Mouse (Mus musculus): ENCODE results near the gene Ovol3. TPM values are rescaled to one million over a fixed set of nuclear protein-coding genes. Genes with fewer than 3 reads are reported as not detected.
"Not testable (repeated sequence)": the region's sequence is repeated elsewhere in the genome, so short reads cannot be mapped to it uniquely, and the experiment has no call there.

Ovol3 gene
- total RNA-seq (2017): not detected in 2 replicates

- no peak for ATAC-seq (replicated peaks in 1 of 2; ENCODE audit: insufficient read depth in 1 of 2, low FRiP score in 2 of 2, low TSS enrichment in 1 of 2, low read depth in 1 of 2, poor library complexity in 2 of 2, severe bottlenecking in 2 of 2)
These were observed at the start of gene Ovol3 for GRCm38 (mm10) chr7:30235625-30236024. Gene Ovol3, minus strand, starts transcription at chr7:30235725.

GRCm38 (mm10) chr7:30282740-30283139, 47.2 kb upstream of the Ovol3 start:
- ATAC-seq (replicated peaks in 1 of 2; ENCODE audit: insufficient read depth in 1 of 2, low FRiP score in 2 of 2, low TSS enrichment in 1 of 2, low read depth in 1 of 2, poor library complexity in 2 of 2, severe bottlenecking in 2 of 2): no peak

GRCm38 (mm10) chr7:30281522-30281921, 46.0 kb upstream of the Ovol3 start:
- no peak for ATAC-seq (replicated peaks in 1 of 2; ENCODE audit: insufficient read depth in 1 of 2, low FRiP score in 2 of 2, low TSS enrichment in 1 of 2, low read depth in 1 of 2, poor library complexity in 2 of 2, severe bottlenecking in 2 of 2)

GRCm38 (mm10) chr7:30280670-30281138, 45.2 kb upstream of the Ovol3 start:
- peak; percentile 51 to 63 for ATAC-seq (replicated peaks in 1 of 2; ENCODE audit: insufficient read depth in 1 of 2, low FRiP score in 2 of 2, low TSS enrichment in 1 of 2, low read depth in 1 of 2, poor library complexity in 2 of 2, severe bottlenecking in 2 of 2)

- peak; percentile 94 to 97 for ATAC-seq (replicated peaks in 1 of 2; ENCODE audit: insufficient read depth in 1 of 2, low FRiP score in 2 of 2, low TSS enrichment in 1 of 2, low read depth in 1 of 2, poor library complexity in 2 of 2, severe bottlenecking in 2 of 2)
These were observed 44.6 kb upstream of the Ovol3 start, which contains the start of the genes Thap8 and Wdr62 for GRCm38 (mm10) chr7:30279951-30280669. Gene Thap8, plus strand, starts transcription at chr7:30280094. Gene Wdr62, minus strand, starts transcription at chr7:30280419.

- ATAC-seq (replicated peaks in 1 of 2; ENCODE audit: insufficient read depth in 1 of 2, low FRiP score in 2 of 2, low TSS enrichment in 1 of 2, low read depth in 1 of 2, poor library complexity in 2 of 2, severe bottlenecking in 2 of 2): no peak
These were observed 44.0 kb upstream of the Ovol3 start for GRCm38 (mm10) chr7:30279536-30279935.

GRCm38 (mm10) chr7:30278911-30279310, 43.4 kb upstream of the Ovol3 start:
- ATAC-seq (replicated peaks in 1 of 2; ENCODE audit: insufficient read depth in 1 of 2, low FRiP score in 2 of 2, low TSS enrichment in 1 of 2, low read depth in 1 of 2, poor library complexity in 2 of 2, severe bottlenecking in 2 of 2): no peak

- ATAC-seq (replicated peaks in 1 of 2; ENCODE audit: insufficient read depth in 1 of 2, low FRiP score in 2 of 2, low TSS enrichment in 1 of 2, low read depth in 1 of 2, poor library complexity in 2 of 2, severe bottlenecking in 2 of 2): no peak
These were observed 38.9 kb upstream of the Ovol3 start for GRCm38 (mm10) chr7:30274383-30274782.

- ATAC-seq (replicated peaks in 1 of 2; ENCODE audit: insufficient read depth in 1 of 2, low FRiP score in 2 of 2, low TSS enrichment in 1 of 2, low read depth in 1 of 2, poor library complexity in 2 of 2, severe bottlenecking in 2 of 2): no peak
These were observed 34.1 kb upstream of the Ovol3 start for GRCm38 (mm10) chr7:30269641-30270040.

GRCm38 (mm10) chr7:30266780-30267179, 31.3 kb upstream of the Ovol3 start:
- no peak for ATAC-seq (replicated peaks in 1 of 2; ENCODE audit: insufficient read depth in 1 of 2, low FRiP score in 2 of 2, low TSS enrichment in 1 of 2, low read depth in 1 of 2, poor library complexity in 2 of 2, severe bottlenecking in 2 of 2)

- ATAC-seq (replicated peaks in 1 of 2; ENCODE audit: insufficient read depth in 1 of 2, low FRiP score in 2 of 2, low TSS enrichment in 1 of 2, low read depth in 1 of 2, poor library complexity in 2 of 2, severe bottlenecking in 2 of 2): no peak
These were observed 30.4 kb upstream of the Ovol3 start for GRCm38 (mm10) chr7:30265935-30266334.

GRCm38 (mm10) chr7:30265531-30265930, 30.0 kb upstream of the Ovol3 start:
- ATAC-seq (replicated peaks in 1 of 2; ENCODE audit: insufficient read depth in 1 of 2, low FRiP score in 2 of 2, low TSS enrichment in 1 of 2, low read depth in 1 of 2, poor library complexity in 2 of 2, severe bottlenecking in 2 of 2): no peak

- ATAC-seq (replicated peaks in 1 of 2; ENCODE audit: insufficient read depth in 1 of 2, low FRiP score in 2 of 2, low TSS enrichment in 1 of 2, low read depth in 1 of 2, poor library complexity in 2 of 2, severe bottlenecking in 2 of 2): no peak
These were observed 29.5 kb upstream of the Ovol3 start for GRCm38 (mm10) chr7:30265041-30265440.

- ATAC-seq (replicated peaks in 1 of 2; ENCODE audit: insufficient read depth in 1 of 2, low FRiP score in 2 of 2, low TSS enrichment in 1 of 2, low read depth in 1 of 2, poor library complexity in 2 of 2, severe bottlenecking in 2 of 2): no peak
These were observed 16.7 kb upstream of the Ovol3 start for GRCm38 (mm10) chr7:30251956-30252954.

GRCm38 (mm10) chr7:30237374-30237773, 1.8 kb upstream of the Ovol3 start:
- not testable (repeated sequence) for ATAC-seq (replicated peaks in 1 of 2; ENCODE audit: insufficient read depth in 1 of 2, low FRiP score in 2 of 2, low TSS enrichment in 1 of 2, low read depth in 1 of 2, poor library complexity in 2 of 2, severe bottlenecking in 2 of 2)

GRCm38 (mm10) chr7:30235091-30235490, 434 bp downstream of the Ovol3 start:
- no peak for ATAC-seq (replicated peaks in 1 of 2; ENCODE audit: insufficient read depth in 1 of 2, low FRiP score in 2 of 2, low TSS enrichment in 1 of 2, low read depth in 1 of 2, poor library complexity in 2 of 2, severe bottlenecking in 2 of 2)

GRCm38 (mm10) chr7:30234276-30234858, 1.2 kb downstream of the Ovol3 start:
- ATAC-seq (replicated peaks in 1 of 2; ENCODE audit: insufficient read depth in 1 of 2, low FRiP score in 2 of 2, low TSS enrichment in 1 of 2, low read depth in 1 of 2, poor library complexity in 2 of 2, severe bottlenecking in 2 of 2): no peak

GRCm38 (mm10) chr7:30233387-30233786, 2.1 kb downstream of the Ovol3 start:
- ATAC-seq (replicated peaks in 1 of 2; ENCODE audit: insufficient read depth in 1 of 2, low FRiP score in 2 of 2, low TSS enrichment in 1 of 2, low read depth in 1 of 2, poor library complexity in 2 of 2, severe bottlenecking in 2 of 2): no peak
